Mouse (Mus musculus) lung, embryonic 14.5 days (tissue): ENCODE results near the gene Taf11. TPM values are rescaled to one million over a fixed set of nuclear protein-coding genes. Genes with fewer than 3 reads are reported as not detected.

ENCODE experiments used
- ATAC-seq: fragments of 200-750 bp; cut with Nextera tagmentation; 2 replicates; pipeline ENCODE4 v1.8.0; 2017; ENCODE audit warnings: mild to moderate bottlenecking, moderate TSS enrichment, moderate library complexity; ENCODE audit not compliant: insufficient read depth
- DNase-seq: peaks from one replicate; pipeline ENCODE4 v3.0.0-alpha.2; 2015
- H3K27ac ChIP-seq: fragments of 300-500 bp; sonication (generic); 2 replicates; pipeline ENCODE4 v1.5.1; 2014; ENCODE audit warnings: low read depth, mild to moderate bottlenecking, moderate library complexity
- H3K27me3 ChIP-seq: fragments of 300-500 bp; sonication (generic); 2 replicates; pipeline ENCODE4 v1.6.1; 2014; ENCODE audit warnings: low read length, control low read depth; ENCODE audit not compliant: insufficient read depth
- H3K36me3 ChIP-seq: fragments of 300-500 bp; sonication (generic); 2 replicates; pipeline ENCODE4 v1.6.1; 2014; ENCODE audit warnings: control low read depth; ENCODE audit not compliant: insufficient read depth
- H3K4me1 ChIP-seq: fragments of 300-500 bp; sonication (generic); 2 replicates; pipeline ENCODE4 v1.6.1; 2014; ENCODE audit warnings: antibody characterized with exemption, control low read depth; ENCODE audit not compliant: insufficient read depth
- H3K4me2 ChIP-seq: fragments of 300-500 bp; sonication (generic); 2 replicates; pipeline ENCODE4 v1.6.1; 2014; ENCODE audit warnings: mild to moderate bottlenecking
- H3K4me3 ChIP-seq: fragments of 300-500 bp; sonication (generic); 2 replicates; pipeline ENCODE4 v1.5.1; 2014; ENCODE audit warnings: low read depth, low read length
- H3K9ac ChIP-seq: fragments of 300-500 bp; sonication (generic); 2 replicates; pipeline ENCODE4 v1.6.1; 2014
- H3K9me3 ChIP-seq: fragments of 300-500 bp; sonication (generic); 2 replicates; pipeline ENCODE4 v1.6.1; 2016; ENCODE audit warnings: low read depth, low read length, control low read depth
- CTCF ChIP-seq: IDR thresholded peaks from 2 replicates; pipeline ENCODE4 v1.5.1; 2016; ENCODE audit warnings: antibody characterized with exemption, low read depth
- WGBS: fragments of 180-500 bp; shearing (Covaris S2); extraction: QIAGEN DNeasy Blood & Tissue Kit; methylation state at CpG from one replicate; pipeline ENCODE4 v1.1.7; 2014; 5-methylcytosine and 5-hydroxymethylcytosine counted together
- polyA plus RNA-seq: library from polyadenylated mRNA; unstranded; fragments of >200 nt; fragmentation: Nextera tagmentation; extraction: Ambion mirVana; gene quantifications from 2 replicates; pipeline ENCODE4 v1.2.1, GENCODE M21; 2014

Gene Taf11
- polyA plus RNA-seq, 1 experiment from 2014 or later, result 68.5 TPM

DNA sequence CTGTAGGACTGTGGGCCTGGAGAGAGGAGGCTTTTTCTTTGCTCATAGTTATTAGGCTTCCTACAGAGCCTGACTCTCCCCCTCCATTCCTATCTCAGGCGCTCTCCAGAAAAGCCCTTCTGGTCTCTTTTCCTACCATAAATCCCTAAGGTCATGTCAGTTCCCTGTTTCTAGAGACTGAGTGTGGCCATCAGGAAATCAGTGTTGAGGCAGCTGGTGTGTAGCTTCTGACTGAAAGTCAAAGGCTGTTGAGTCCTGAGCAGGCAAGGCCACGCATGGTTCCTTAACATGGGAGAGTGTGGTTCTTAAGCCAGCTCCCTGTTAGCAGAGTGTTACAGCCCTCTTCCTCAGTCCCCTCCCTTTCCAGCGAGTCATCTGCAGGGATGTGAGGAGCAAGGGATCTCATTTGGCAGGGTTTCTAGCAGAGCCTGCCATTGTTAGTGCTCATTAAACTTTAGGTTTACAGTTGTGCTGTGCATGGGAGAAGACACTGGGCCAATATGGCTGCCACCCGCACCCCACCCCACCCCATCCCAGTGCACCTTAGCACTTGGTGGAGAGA is 27.5 kb upstream of the Taf11 start:
- Histone ChIP-seq H3K27me3 (no peaks in the 10 kb centered on the region), H3K36me3 (no peaks in the 10 kb centered on the region), H3K4me1 (peaks cover 35% of the 10 kb centered on the region), H3K9me3 (no peaks in the 10 kb centered on the region), H3K27ac (peak overlapping the region; percentile 43; the same call in 1 of the 2 replicates), H3K4me3 (no peak overlapping the region), H3K9ac (no peak overlapping the region), H3K4me2 (no peak overlapping the region)
- 76% methylated on average over 4 of the region's 4 CpGs for WGBS
- TF ChIP-seq CTCF, result no peak
- DNase-seq (no peak), ATAC-seq (no peak)

- Histone ChIP-seq H3K4me1 (peaks cover 25% of the 10 kb centered on the region), H3K27me3 (no peaks in the 10 kb centered on the region), H3K4me3 (no peak overlapping the region), H3K27ac (no peak overlapping the region), H3K9me3 (no peaks in the 10 kb centered on the region), H3K36me3 (no peaks in the 10 kb centered on the region), H3K4me2 (no peak overlapping the region), H3K9ac (no peak overlapping the region)
- WGBS, result 77% methylated on average over 3 of the region's 3 CpGs
- no peak for TF ChIP-seq CTCF
- no peak for ATAC-seq
- DNase-seq, result peak; percentile 32
Observed at GRCm38 (mm10) chr17:27935091-27935490, 25.4 kb upstream of the Taf11 start.

DNA sequence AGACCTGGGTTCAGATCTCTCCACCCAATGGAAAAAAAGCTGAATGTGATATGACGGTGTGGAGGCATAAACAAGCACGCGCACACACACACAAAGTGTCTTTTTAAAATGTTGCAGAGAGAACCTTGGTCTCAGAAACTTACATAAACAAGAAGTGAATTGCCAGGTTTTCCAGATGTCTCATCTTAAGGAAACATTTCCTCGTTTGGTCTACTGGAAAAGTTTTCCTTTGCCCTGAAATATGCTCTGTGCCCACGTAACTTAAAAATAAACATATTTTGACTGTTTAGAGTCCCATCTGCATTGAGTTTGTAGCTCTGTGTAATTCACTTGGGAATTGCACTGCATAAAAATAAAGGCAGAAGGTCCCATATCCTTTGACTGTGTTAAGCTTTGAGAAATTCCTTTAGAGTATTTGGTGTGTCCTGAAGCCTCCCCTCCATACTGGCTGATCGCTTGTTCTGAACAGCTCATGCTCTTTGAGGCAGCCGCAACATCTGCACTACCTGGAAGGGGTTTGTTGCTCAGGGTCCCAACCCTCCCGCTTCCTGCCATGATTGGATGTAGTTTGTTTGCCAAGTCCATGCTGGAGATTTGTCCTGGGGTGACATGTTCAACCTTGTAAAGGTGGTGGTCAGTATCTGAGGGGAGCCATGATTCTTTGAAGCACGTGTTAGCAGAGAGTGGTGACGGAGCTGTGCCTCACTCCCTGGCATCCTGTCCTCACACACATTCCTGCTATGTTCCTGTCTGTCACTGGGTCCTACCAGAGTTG is 24.7 kb upstream of the Taf11 start:
- Histone ChIP-seq H3K9ac (no peak overlapping the region), H3K27ac (peak overlapping the region; percentile 63), H3K36me3 (no peaks in the 10 kb centered on the region), H3K27me3 (no peaks in the 10 kb centered on the region), H3K4me1 (peaks cover 21% of the 10 kb centered on the region), H3K9me3 (no peaks in the 10 kb centered on the region), H3K4me3 (no peak overlapping the region), H3K4me2 (no peak overlapping the region)
- ATAC-seq (no peak), DNase-seq (peak; percentile 57)
- no peak for TF ChIP-seq CTCF
- 69% methylated on average over 10 of the region's 10 CpGs for WGBS

- no peaks in the 10 kb centered on the region for H3K27me3 ChIP-seq
- H3K9me3 ChIP-seq, result no peaks in the 10 kb centered on the region
- H3K36me3 ChIP-seq, result no peaks in the 10 kb centered on the region
- 70% methylated on average over 4 of the region's 4 CpGs for WGBS
- no peak overlapping the region for H3K4me2 ChIP-seq
- TF ChIP-seq CTCF, result no peak
- H3K4me1 ChIP-seq, result peaks cover 2% of the 10 kb centered on the region; the same call in 1 of the 2 replicates
- no peak overlapping the region for H3K27ac ChIP-seq
- H3K9ac ChIP-seq, result no peak overlapping the region
- no peak for DNase-seq
- H3K4me3 ChIP-seq, result no peak overlapping the region
- ATAC-seq, result no peak
Observed at GRCm38 (mm10) chr17:27931826-27932225, 22.2 kb upstream of the Taf11 start.

- Histone ChIP-seq H3K27ac (no peak overlapping the region), H3K4me1 (peaks cover 9% of the 10 kb centered on the region), H3K4me3 (no peak overlapping the region), H3K9me3 (no peaks in the 10 kb centered on the region), H3K36me3 (no peaks in the 10 kb centered on the region), H3K4me2 (no peak overlapping the region), H3K27me3 (no peaks in the 10 kb centered on the region), H3K9ac (no peak overlapping the region)
- DNase-seq (no peak), ATAC-seq (no peak)
- TF ChIP-seq CTCF, result no peak
- 87% methylated on average over 5 of the region's 5 CpGs for WGBS
Observed at GRCm38 (mm10) chr17:27930291-27930690, 20.6 kb upstream of the Taf11 start.

GRCm38 (mm10) chr17:27925504-27925903 is 15.9 kb upstream of the Taf11 start:
- 52% methylated on average over 7 of the region's 7 CpGs for WGBS
- ATAC-seq (peak; percentile 70), DNase-seq (peak; percentile 80)
- peaks cover 22% of the 10 kb centered on the region for H3K4me1 ChIP-seq
- no peaks in the 10 kb centered on the region for H3K9me3 ChIP-seq
- peak; percentile 34; the same call in 1 of the 2 replicates for TF ChIP-seq CTCF
- H3K9ac ChIP-seq, result no peak overlapping the region
- no peak overlapping the region for H3K4me3 ChIP-seq
- H3K36me3 ChIP-seq, result no peaks in the 10 kb centered on the region
- no peaks in the 10 kb centered on the region for H3K27me3 ChIP-seq
- no peak overlapping the region for H3K4me2 ChIP-seq
- H3K27ac ChIP-seq, result peak overlapping the region; percentile 77

- Histone ChIP-seq H3K4me3 (no peak overlapping the region), H3K4me1 (peaks cover 25% of the 10 kb centered on the region), H3K9me3 (no peaks in the 10 kb centered on the region), H3K4me2 (no peak overlapping the region), H3K36me3 (no peaks in the 10 kb centered on the region), H3K9ac (no peak overlapping the region), H3K27me3 (no peaks in the 10 kb centered on the region), H3K27ac (peak overlapping the region; percentile 77)
- DNase-seq, result peak; percentile 90
- ATAC-seq, result peak; percentile 87
- no peak for TF ChIP-seq CTCF
- 12% methylated on average over 4 of the region's 4 CpGs for WGBS
Observed at GRCm38 (mm10) chr17:27925054-27925453, 15.4 kb upstream of the Taf11 start.
